Mouse (Mus musculus) neural tube, embryonic 13.5 days (tissue): Measurements from ENCODE around the gene Myo5c. TPM values are rescaled to one million over a fixed set of nuclear protein-coding genes. Genes with fewer than 3 reads are reported as not detected.

Experiments
- ATAC-seq: fragments of 200-750 bp; cut with Nextera tagmentation; 2 replicates; pipeline ENCODE4 v1.8.0; 2017; ENCODE audit warnings: low read depth, mild to moderate bottlenecking, moderate TSS enrichment, moderate library complexity
- H3K27ac ChIP-seq: fragments of 300-500 bp; sonication (generic); replicated peaks from 2 replicates; pipeline ENCODE4 v1.5.1; 2015; ENCODE audit warnings: moderate library complexity, mild to moderate bottlenecking, inconsistent platforms
- H3K27me3 ChIP-seq: fragments of 300-500 bp; sonication (generic); 2 replicates; pipeline ENCODE4 v1.6.1; 2015; ENCODE audit warnings: mild to moderate bottlenecking, inconsistent platforms
- H3K36me3 ChIP-seq: fragments of 300-500 bp; sonication (generic); 2 replicates; pipeline ENCODE4 v1.6.1; 2015; ENCODE audit warnings: mild to moderate bottlenecking, inconsistent platforms
- H3K4me1 ChIP-seq: fragments of 300-500 bp; sonication (generic); replicated peaks from 2 replicates; pipeline ENCODE4 v1.6.1; 2015; ENCODE audit warnings: inconsistent platforms
- H3K4me2 ChIP-seq: fragments of 300-500 bp; sonication (generic); 2 replicates; pipeline ENCODE4 v1.6.1; 2015; ENCODE audit warnings: inconsistent platforms, mild to moderate bottlenecking, moderate library complexity
- H3K4me3 ChIP-seq: fragments of 300-500 bp; sonication (generic); 2 replicates; pipeline ENCODE4 v1.5.1; 2015; ENCODE audit warnings: mild to moderate bottlenecking, inconsistent platforms
- H3K9ac ChIP-seq: fragments of 300-500 bp; sonication (generic); 2 replicates; pipeline ENCODE4 v1.6.1; 2015; ENCODE audit warnings: moderate library complexity, mild to moderate bottlenecking, inconsistent platforms
- H3K9me3 ChIP-seq: fragments of 300-500 bp; sonication (generic); 2 replicates; pipeline ENCODE4 v1.6.1; 2016; ENCODE audit warnings: inconsistent platforms
- WGBS: fragments of 180-500 bp; shearing (Covaris S2); methylation state at CpG from one replicate; pipeline ENCODE4 v1.1.7; 2015; 5-methylcytosine and 5-hydroxymethylcytosine counted together
- polyA plus RNA-seq: library from polyadenylated mRNA; unstranded; fragments of >200 nt; fragmentation: Nextera tagmentation; extraction: Ambion mirVana; gene quantifications from 2 replicates; pipeline ENCODE4 v1.2.1, GENCODE M21; 2015

Myo5c gene
- polyA plus RNA-seq, 1 experiment from 2014 or later, result 0.45 TPM

- peak overlapping the region; percentile 73 for H3K4me3 ChIP-seq
- H3K27ac ChIP-seq, result peak overlapping the region; percentile 85
- under 1% methylated on average over 52 of the region's 52 CpGs for WGBS
- no peaks in the 10 kb centered on the region for H3K27me3 ChIP-seq
- peaks cover 5% of the 10 kb centered on the region; the same call in 1 of the 2 replicates for H3K36me3 ChIP-seq
- peak; percentile 92 for ATAC-seq
- peak overlapping the region; percentile 79 for H3K9ac ChIP-seq
- H3K4me2 ChIP-seq, result peak overlapping the region; percentile 78
- H3K9me3 ChIP-seq, result no peaks in the 10 kb centered on the region
- H3K4me1 ChIP-seq, result peaks cover 23% of the 10 kb centered on the region
Measured at GRCm38 (mm10) chr9:75313832-75314516, 82.2 kb downstream of the Myo5c start.

DNA sequence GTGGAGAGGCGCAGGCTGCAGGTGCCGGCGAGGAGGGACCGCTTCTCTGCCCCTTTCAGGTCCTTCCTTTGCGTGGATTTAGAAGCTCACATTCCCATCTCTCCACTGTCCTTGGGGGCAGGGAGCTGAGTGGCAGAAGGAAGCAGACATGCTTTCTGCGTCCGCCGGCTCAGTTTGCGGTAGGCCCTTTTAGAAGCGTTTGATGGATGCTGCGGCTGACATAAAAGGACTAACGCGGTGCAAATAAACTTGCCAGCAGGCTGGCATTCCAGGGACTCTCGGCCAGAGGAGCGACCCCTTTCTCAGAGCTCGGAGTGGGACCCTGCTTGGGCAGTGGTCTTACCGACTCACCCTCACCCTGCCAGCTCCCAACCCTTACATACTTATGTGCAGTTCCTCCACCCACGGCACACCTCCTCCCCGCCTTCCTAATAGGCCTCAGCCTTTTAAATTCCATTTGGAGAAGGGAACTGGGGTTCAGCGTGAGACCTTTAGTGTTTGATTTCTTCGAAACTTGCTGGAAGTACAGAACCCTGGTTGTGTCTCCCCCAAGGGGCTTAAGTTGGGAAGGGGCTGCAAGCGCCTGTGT is 82.8 kb downstream of the Myo5c start:
- Histone ChIP-seq H3K9ac (peak overlapping the region; percentile 79), H3K27ac (peak overlapping the region; percentile 85), H3K36me3 (peaks cover 5% of the 10 kb centered on the region; the same call in 1 of the 2 replicates), H3K27me3 (no peaks in the 10 kb centered on the region), H3K4me1 (peaks cover 23% of the 10 kb centered on the region), H3K4me2 (peak overlapping the region; percentile 78), H3K9me3 (no peaks in the 10 kb centered on the region), H3K4me3 (peak overlapping the region; percentile 73)
- peak; percentile 25 for ATAC-seq
- 2% methylated on average over 22 of the region's 22 CpGs for WGBS

DNA sequence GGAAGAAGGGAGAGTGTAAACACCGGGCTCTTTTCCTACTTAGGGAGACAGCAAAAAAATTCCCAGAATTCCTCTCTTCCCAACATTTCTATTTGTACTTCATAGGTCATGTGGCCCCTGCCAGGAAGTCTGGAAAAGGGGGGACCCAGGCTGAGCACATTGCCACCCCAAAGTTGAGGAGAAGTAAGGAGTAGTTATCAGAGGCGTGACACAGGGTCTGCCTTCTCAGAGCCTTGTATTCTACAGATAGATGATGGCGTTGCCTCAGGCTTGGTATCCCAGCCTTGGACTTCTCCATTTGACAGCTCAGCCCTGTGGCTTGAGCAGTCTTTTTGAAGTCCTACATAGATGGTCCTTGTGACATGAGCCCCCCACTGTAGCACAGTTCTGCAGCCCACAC is 83.4 kb downstream of the Myo5c start:
- Histone ChIP-seq H3K4me1 (peaks cover 23% of the 10 kb centered on the region), H3K9ac (peak overlapping the region; percentile 79; the same call in 1 of the 2 replicates), H3K4me2 (peak overlapping the region; percentile 78), H3K27me3 (no peaks in the 10 kb centered on the region), H3K27ac (no peak overlapping the region), H3K36me3 (peaks cover 5% of the 10 kb centered on the region; the same call in 1 of the 2 replicates), H3K9me3 (no peaks in the 10 kb centered on the region), H3K4me3 (peak overlapping the region; percentile 73)
- 67% methylated on average over 3 of the region's 3 CpGs for WGBS
- ATAC-seq, result no peak

GRCm38 (mm10) chr9:75316771-75317170 is 85.0 kb downstream of the Myo5c start:
- no peak overlapping the region for H3K9ac ChIP-seq
- peaks cover 5% of the 10 kb centered on the region; the same call in 1 of the 2 replicates for H3K36me3 ChIP-seq
- peaks cover 23% of the 10 kb centered on the region for H3K4me1 ChIP-seq
- no peak for ATAC-seq
- no peaks in the 10 kb centered on the region for H3K9me3 ChIP-seq
- no peak overlapping the region for H3K27ac ChIP-seq
- H3K4me2 ChIP-seq, result no peak overlapping the region
- H3K4me3 ChIP-seq, result no peak overlapping the region
- WGBS, result 88% methylated on average over 6 of the region's 6 CpGs
- H3K27me3 ChIP-seq, result no peaks in the 10 kb centered on the region

- no peak for ATAC-seq
- WGBS, result 98% methylated on average over 2 of the region's 2 CpGs
- no peak overlapping the region for H3K4me3 ChIP-seq
- H3K27me3 ChIP-seq, result no peaks in the 10 kb centered on the region
- H3K36me3 ChIP-seq, result peaks cover 5% of the 10 kb centered on the region; the same call in 1 of the 2 replicates
- peaks cover 23% of the 10 kb centered on the region for H3K4me1 ChIP-seq
- no peak overlapping the region for H3K9ac ChIP-seq
- H3K27ac ChIP-seq, result no peak overlapping the region
- no peaks in the 10 kb centered on the region for H3K9me3 ChIP-seq
- H3K4me2 ChIP-seq, result no peak overlapping the region
Measured at GRCm38 (mm10) chr9:75318196-75318595, 86.4 kb downstream of the Myo5c start.

GRCm38 (mm10) chr9:75319365-75319764 is 87.5 kb downstream of the Myo5c start:
- Histone ChIP-seq H3K27ac (peak overlapping the region; percentile 39; the same call in 1 of the 2 replicates), H3K9me3 (no peaks in the 10 kb centered on the region), H3K9ac (no peak overlapping the region), H3K4me2 (no peak overlapping the region), H3K4me3 (no peak overlapping the region), H3K4me1 (peaks cover 17% of the 10 kb centered on the region), H3K27me3 (no peaks in the 10 kb centered on the region), H3K36me3 (peaks cover 5% of the 10 kb centered on the region; the same call in 1 of the 2 replicates)
- no peak for ATAC-seq
- WGBS, result 83% methylated on average over 3 of the region's 3 CpGs

DNA sequence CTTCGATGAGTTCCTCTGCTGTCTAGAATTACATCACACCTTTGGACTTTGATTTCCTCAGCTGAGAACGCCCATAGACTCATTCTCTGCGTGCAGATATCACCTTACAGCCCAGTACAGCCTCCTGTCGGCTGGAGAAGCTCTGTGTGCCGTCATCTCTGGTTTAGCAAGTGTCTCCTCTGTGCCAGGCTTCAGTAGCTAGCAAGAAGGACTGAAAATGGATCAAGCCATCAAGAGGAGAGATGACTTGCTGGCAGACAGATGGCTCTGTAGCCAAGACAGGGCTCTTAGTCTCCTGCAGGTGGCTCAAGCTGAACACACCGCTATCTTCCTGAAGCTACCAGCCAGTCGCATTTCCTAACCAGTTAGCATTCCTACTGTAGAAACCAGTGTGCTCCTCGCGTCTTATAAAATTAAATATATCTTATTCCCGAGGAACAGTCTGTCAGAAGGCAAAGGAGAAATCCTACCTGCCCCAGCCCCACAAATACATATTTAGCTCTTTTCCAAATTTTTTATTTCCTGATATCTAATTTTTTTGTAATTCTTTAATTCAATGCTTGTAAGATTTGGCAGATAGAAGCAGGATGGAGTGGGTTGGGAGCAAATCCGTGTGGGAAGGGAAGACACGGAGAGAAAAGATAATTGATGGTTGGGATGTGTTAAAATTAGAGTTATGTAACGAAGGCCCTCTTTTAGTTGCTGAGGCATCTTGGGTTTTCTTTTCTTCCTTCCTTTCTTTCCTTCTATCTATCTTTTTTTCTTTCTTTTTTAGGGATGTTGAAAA is 90.5 kb downstream of the Myo5c start:
- H3K27ac ChIP-seq, result no peak overlapping the region
- H3K9me3 ChIP-seq, result no peaks in the 10 kb centered on the region
- H3K36me3 ChIP-seq, result peaks cover 21% of the 10 kb centered on the region
- WGBS, result 85% methylated on average over 13 of the region's 13 CpGs
- no peaks in the 10 kb centered on the region for H3K27me3 ChIP-seq
- no peak overlapping the region for H3K9ac ChIP-seq
- ATAC-seq, result no peak
- no peak overlapping the region for H3K4me2 ChIP-seq
- no peaks in the 10 kb centered on the region; the same call in 1 of the 2 replicates for H3K4me1 ChIP-seq
- no peak overlapping the region for H3K4me3 ChIP-seq

DNA sequence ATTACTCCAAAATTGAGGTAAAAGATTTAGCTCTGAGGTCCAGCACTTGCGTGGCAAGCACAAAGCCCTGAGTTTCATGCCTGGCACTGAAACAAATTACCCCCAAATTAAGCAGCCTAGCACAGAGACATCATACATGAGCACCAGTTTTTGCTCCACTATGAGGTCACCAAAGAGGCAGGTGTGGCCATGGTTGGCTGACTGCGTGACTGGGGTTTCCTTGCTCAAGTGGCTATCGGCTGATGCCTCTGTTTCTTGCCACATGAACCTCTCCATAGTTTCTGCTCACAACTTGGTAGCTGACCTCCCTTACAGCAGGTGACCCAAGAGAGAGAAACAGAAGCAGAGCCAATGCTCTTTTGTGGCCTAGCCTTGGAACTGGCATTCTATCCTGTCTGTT is 96.2 kb downstream of the Myo5c start:
- Histone ChIP-seq H3K27me3 (no peaks in the 10 kb centered on the region), H3K9ac (no peak overlapping the region), H3K4me3 (no peak overlapping the region), H3K27ac (no peak overlapping the region), H3K9me3 (no peaks in the 10 kb centered on the region), H3K4me1 (no peaks in the 10 kb centered on the region), H3K4me2 (no peak overlapping the region), H3K36me3 (peaks cover 60% of the 10 kb centered on the region)
- ATAC-seq, result no peak
- 93% methylated on average over 3 of the region's 3 CpGs for WGBS

GRCm38 (mm10) chr9:75330821-75331220 is 99.0 kb downstream of the Myo5c start:
- Histone ChIP-seq H3K4me1 (no peaks in the 10 kb centered on the region), H3K4me3 (no peak overlapping the region), H3K36me3 (peaks cover 72% of the 10 kb centered on the region), H3K9ac (no peak overlapping the region), H3K4me2 (no peak overlapping the region), H3K9me3 (no peaks in the 10 kb centered on the region), H3K27me3 (no peaks in the 10 kb centered on the region), H3K27ac (no peak overlapping the region)
- WGBS, result 77% methylated on average over 8 of the region's 8 CpGs
- ATAC-seq, result no peak

GRCm38 (mm10) chr9:75334440-75334839 is 102.6 kb downstream of the Myo5c start:
- Histone ChIP-seq H3K9ac (no peak overlapping the region), H3K27me3 (no peaks in the 10 kb centered on the region), H3K27ac (no peak overlapping the region), H3K9me3 (no peaks in the 10 kb centered on the region), H3K4me2 (no peak overlapping the region), H3K4me3 (no peak overlapping the region), H3K4me1 (no peaks in the 10 kb centered on the region), H3K36me3 (peaks cover 84% of the 10 kb centered on the region)
- no peak for ATAC-seq
- WGBS, result 85% methylated on average over 4 of the region's 4 CpGs

DNA sequence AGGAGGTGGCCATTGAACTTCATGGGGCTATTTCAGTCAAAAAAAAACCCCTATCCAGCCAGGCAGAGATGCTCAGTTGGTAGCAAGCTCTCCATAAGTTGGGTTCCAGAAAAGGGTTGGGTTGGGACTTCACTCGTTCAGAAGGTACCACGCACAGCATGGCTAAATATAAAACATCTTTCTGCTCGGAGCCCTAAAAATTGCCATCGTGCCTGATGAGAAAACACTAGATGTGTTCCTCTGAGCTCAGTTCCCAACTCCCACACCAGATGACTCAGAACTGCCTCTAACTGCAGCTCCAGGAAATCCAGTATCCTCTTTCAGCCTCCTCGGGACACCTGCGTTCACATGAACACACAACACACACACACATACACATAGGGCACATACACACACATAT is 106.2 kb downstream of the Myo5c start:
- H3K4me1 ChIP-seq, result no peaks in the 10 kb centered on the region
- 94% methylated on average over 6 of the region's 6 CpGs for WGBS
- no peaks in the 10 kb centered on the region for H3K27me3 ChIP-seq
- H3K9ac ChIP-seq, result no peak overlapping the region
- H3K4me3 ChIP-seq, result no peak overlapping the region
- no peak overlapping the region for H3K27ac ChIP-seq
- no peak overlapping the region for H3K4me2 ChIP-seq
- H3K36me3 ChIP-seq, result peaks cover 89% of the 10 kb centered on the region
- no peak for ATAC-seq
- no peaks in the 10 kb centered on the region for H3K9me3 ChIP-seq

- Histone ChIP-seq H3K9ac (no peak overlapping the region), H3K9me3 (no peaks in the 10 kb centered on the region), H3K4me3 (no peak overlapping the region), H3K4me2 (no peak overlapping the region), H3K27me3 (no peaks in the 10 kb centered on the region), H3K27ac (no peak overlapping the region), H3K36me3 (peaks cover 85% of the 10 kb centered on the region), H3K4me1 (no peaks in the 10 kb centered on the region)
- no peak for ATAC-seq
- 90% methylated on average over 4 of the region's 4 CpGs for WGBS
Measured at GRCm38 (mm10) chr9:75342433-75342832, 110.6 kb downstream of the Myo5c start.
